Mouse (Mus musculus) B cell, adult 67 days (primary cell): Measurements from ENCODE around the gene Cse1l. TPM values are rescaled to one million over a fixed set of nuclear protein-coding genes. Genes with fewer than 3 reads are reported as not detected.

Source experiments
- total RNA-seq, 2 experiments: library from RNA; stranded (reverse); gene quantifications; 4 replicates each; pipeline ENCODE4 v1.2.4; 2023

Cse1l gene
- 10 to 100 TPM; 92.0 to 96.2 TPM for total RNA-seq

GRCm38 (mm10) chr2:166905711-166906522, at the start of gene Cse1l:
Gene Cse1l (plus strand): TSS chr2:166906040.

Other genes with a start within 250 kb of the Cse1l start
- 100 to 1,000 TPM; 113 to 122 TPM for gene Prex1, start 192.2 kb upstream of the Cse1l start, total RNA-seq
- 10 to 100 TPM in 1 of 2 experiments, 1 to 10 TPM in 1; 9.3 to 17.0 TPM for gene Trp53rkb, start 113.5 kb upstream of the Cse1l start, total RNA-seq
- 10 to 100 TPM; 67.6 to 73.0 TPM for gene Arfgef2, start 100.5 kb upstream of the Cse1l start, total RNA-seq
- gene Stau1, start 90.3 kb downstream of the Cse1l start, total RNA-seq: 10 to 100 TPM; 67.6 to 71.0 TPM
- gene Ddx27, start 109.2 kb downstream of the Cse1l start, total RNA-seq: 100 to 1,000 TPM; 104 to 108 TPM
- gene Znfx1, start 157.0 kb downstream of the Cse1l start, total RNA-seq: 10 to 100 TPM; 61.9 to 73.2 TPM